Mouse (Mus musculus): ENCODE data around the gene Masp2.

DNA sequence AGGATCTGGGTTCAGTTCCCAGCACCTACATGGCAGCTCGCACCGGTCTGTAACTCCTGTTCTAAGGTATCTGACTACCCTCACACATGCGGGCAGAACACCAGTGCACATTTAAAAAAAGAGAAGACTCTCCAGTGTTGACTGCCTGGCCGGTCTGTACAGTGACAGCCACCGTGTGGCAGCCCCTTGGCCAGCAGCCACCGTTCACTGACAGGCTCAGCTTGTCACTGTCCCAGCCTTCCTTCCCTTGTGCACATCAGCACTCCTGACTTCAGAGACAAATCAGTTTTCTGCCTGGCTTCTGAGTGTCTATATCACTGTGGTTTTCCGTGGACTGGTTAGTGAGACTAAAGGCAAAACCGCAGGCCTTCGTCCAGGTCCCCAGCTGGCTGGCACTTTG is 13.6 kb upstream of the Masp2 start:
- TF ChIP-seq POLR2A (IDR thresholded peaks at IDR 0.05; ENCODE audit: borderline replicate concordance, extremely low read depth, insufficient read depth, insufficient read length, poor library complexity, severe bottlenecking), result no peak
- no peak for TF ChIP-seq CTCF (IDR thresholded peaks at IDR 0.05; ENCODE audit: borderline replicate concordance, extremely low read depth, insufficient read depth, insufficient read length)

Data from brain, embryonic 14.5 days (tissue).